Mouse (Mus musculus) stomach, embryonic 16.5 days (tissue): ENCODE results near the gene Sh3bp2. TPM values are rescaled to one million over a fixed set of nuclear protein-coding genes. Genes with fewer than 3 reads are reported as not detected.

Experiments
- ATAC-seq: fragments of 200-750 bp; cut with Nextera tagmentation; 2 replicates; pipeline ENCODE4 v1.8.0; 2017; ENCODE audit warnings: moderate number of reproducible peaks, moderate TSS enrichment; ENCODE audit not compliant: insufficient read depth, low FRiP score
- H3K27ac ChIP-seq: fragments of 300-500 bp; sonication (generic); 2 replicates; pipeline ENCODE4 v1.5.1; 2014; ENCODE audit warnings: low read length
- H3K27me3 ChIP-seq: fragments of 300-500 bp; sonication (generic); 2 replicates; pipeline ENCODE4 v1.6.1; 2014; ENCODE audit warnings: low read length, control low read depth, mixed read lengths; ENCODE audit not compliant: control insufficient read depth, insufficient read depth
- H3K36me3 ChIP-seq: fragments of 300-500 bp; sonication (generic); 2 replicates; pipeline ENCODE4 v1.6.1; 2014; ENCODE audit warnings: low read length; ENCODE audit not compliant: control insufficient read depth, insufficient read depth
- H3K4me1 ChIP-seq: fragments of 300-500 bp; sonication (generic); 2 replicates; pipeline ENCODE4 v1.6.1; 2014; ENCODE audit warnings: low read length, control low read depth, mixed read lengths; ENCODE audit not compliant: control insufficient read depth, insufficient read depth
- H3K4me2 ChIP-seq: fragments of 300-500 bp; sonication (generic); 2 replicates; pipeline ENCODE4 v1.6.1; 2014; ENCODE audit warnings: low read depth, low read length, mixed read lengths
- H3K4me3 ChIP-seq: fragments of 300-500 bp; sonication (generic); replicated peaks from 2 replicates; pipeline ENCODE4 v1.5.1; 2014; ENCODE audit warnings: mild to moderate bottlenecking, low read length
- H3K9ac ChIP-seq: fragments of 300-500 bp; sonication (generic); 2 replicates; pipeline ENCODE4 v1.6.1; 2014; ENCODE audit warnings: low read length
- H3K9me3 ChIP-seq: fragments of 300-500 bp; sonication (generic); replicated peaks from 2 replicates; pipeline ENCODE4 v1.6.1; 2016; ENCODE audit warnings: low read length, control low read depth; ENCODE audit not compliant: control insufficient read depth
- WGBS: fragments of 180-500 bp; shearing (Covaris S2); extraction: QIAGEN DNeasy Blood & Tissue Kit; methylation state at CpG from one replicate; pipeline ENCODE4 v1.1.7; 2014; 5-methylcytosine and 5-hydroxymethylcytosine counted together
- polyA plus RNA-seq: library from polyadenylated mRNA; unstranded; fragments of >200 nt; fragmentation: Nextera tagmentation; extraction: Ambion mirVana; gene quantifications from 2 replicates; pipeline ENCODE4 v1.2.1, GENCODE M21; 2015

Gene Sh3bp2
- polyA plus RNA-seq, 1 experiment from 2014 or later = 5.8 TPM

GRCm38 (mm10) chr5:34520458-34521209 is 5.0 kb upstream of the Sh3bp2 start:
- Histone ChIP-seq H3K9ac (no peak overlapping the region), H3K27me3 (no peaks in the 10 kb centered on the region), H3K4me1 (peaks cover 7% of the 10 kb centered on the region), H3K4me3 (no peak overlapping the region), H3K4me2 (no peak overlapping the region), H3K27ac (no peak overlapping the region), H3K36me3 (no peaks in the 10 kb centered on the region), H3K9me3 (no peaks in the 10 kb centered on the region)
- 55% methylated on average over 11 of the region's 11 CpGs for WGBS
- ATAC-seq = no peak

- no peaks in the 10 kb centered on the region for H3K36me3 ChIP-seq
- ATAC-seq = no peak
- no peak overlapping the region for H3K27ac ChIP-seq
- no peaks in the 10 kb centered on the region for H3K9me3 ChIP-seq
- H3K9ac ChIP-seq = no peak overlapping the region
- H3K4me3 ChIP-seq = no peak overlapping the region
- WGBS = 72% methylated on average over 3 of the region's 3 CpGs
- H3K4me1 ChIP-seq = peaks cover 11% of the 10 kb centered on the region
- no peak overlapping the region for H3K4me2 ChIP-seq
- H3K27me3 ChIP-seq = no peaks in the 10 kb centered on the region
These were observed 4.3 kb upstream of the Sh3bp2 start for GRCm38 (mm10) chr5:34521337-34521736.

DNA sequence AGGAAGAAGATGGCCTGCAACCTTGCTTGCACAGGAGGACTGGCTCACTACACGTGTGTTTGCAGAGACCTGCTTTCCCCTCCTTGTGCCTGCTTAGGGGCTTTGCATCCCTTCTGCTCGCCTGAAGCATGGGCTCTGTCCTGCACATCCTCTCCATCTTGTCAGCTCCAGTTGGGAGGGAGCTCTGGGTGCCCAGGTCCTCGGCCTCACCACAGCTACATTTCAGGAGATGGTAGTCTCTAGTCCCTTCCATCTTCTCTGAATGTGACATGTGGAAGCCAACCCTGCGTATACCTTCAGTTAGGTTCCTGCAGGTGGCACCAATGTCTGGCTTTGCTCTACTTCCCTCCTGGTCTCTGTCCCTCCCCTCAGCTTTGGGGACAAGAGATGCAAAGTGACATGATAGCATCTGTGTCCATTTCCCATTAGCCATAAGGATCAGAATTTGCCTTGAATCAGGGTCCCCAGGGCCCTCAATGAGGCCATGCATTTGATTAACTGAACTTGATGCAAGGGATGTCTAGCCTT is 1.6 kb upstream of the Sh3bp2 start:
- peaks cover 13% of the 10 kb centered on the region for H3K4me1 ChIP-seq

DNA sequence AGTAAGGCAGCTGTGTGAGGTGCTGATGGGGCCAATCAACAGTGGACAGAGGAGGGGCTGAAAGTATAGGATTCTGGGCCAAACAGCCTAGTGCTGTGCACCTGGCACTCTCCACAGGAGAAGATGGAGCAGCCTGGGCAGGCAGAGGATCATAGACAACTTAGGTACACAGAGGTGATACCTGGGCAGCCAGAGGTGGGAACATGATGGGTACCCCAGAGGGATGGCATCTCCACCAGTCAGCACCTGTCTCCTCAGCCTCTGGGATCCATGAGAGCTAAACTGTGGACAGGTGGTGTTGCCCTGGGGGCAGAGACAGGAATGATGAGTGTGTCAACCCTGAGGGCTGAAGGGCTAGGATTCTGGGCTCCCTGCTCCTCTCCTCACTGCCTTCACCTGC is 1.1 kb upstream of the Sh3bp2 start:
- no peak overlapping the region for H3K4me3 ChIP-seq
- H3K9ac ChIP-seq = no peak overlapping the region
- no peaks in the 10 kb centered on the region for H3K9me3 ChIP-seq
- no peak overlapping the region for H3K27ac ChIP-seq
- H3K4me2 ChIP-seq = no peak overlapping the region
- no peak for ATAC-seq
- peaks cover 13% of the 10 kb centered on the region for H3K4me1 ChIP-seq
- H3K27me3 ChIP-seq = no peaks in the 10 kb centered on the region
- H3K36me3 ChIP-seq = no peaks in the 10 kb centered on the region

More for the DNA sequence above, 1.6 kb upstream of the Sh3bp2 start:
- WGBS = 59% methylated on average over 4 of the region's 4 CpGs
- Histone ChIP-seq H3K36me3 (no peaks in the 10 kb centered on the region), H3K4me2 (no peak overlapping the region), H3K9me3 (no peaks in the 10 kb centered on the region), H3K27ac (no peak overlapping the region), H3K9ac (no peak overlapping the region), H3K27me3 (no peaks in the 10 kb centered on the region), H3K4me3 (no peak overlapping the region)
- no peak for ATAC-seq

DNA sequence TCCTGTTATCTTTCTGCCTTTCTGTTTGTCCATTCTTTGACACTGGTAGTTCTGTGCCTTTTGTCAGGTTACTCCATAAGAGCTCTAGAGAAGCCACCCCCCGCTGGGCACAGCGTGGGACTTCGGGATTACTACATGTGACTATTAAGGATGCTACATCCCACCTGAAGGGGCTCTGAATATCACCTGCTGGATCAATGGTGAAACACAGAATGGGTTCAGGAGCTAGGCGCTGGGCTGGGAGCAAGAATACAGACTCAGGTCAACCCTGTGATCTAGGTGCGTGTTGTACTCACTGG is 788 bp downstream of the Sh3bp2 start:
- Histone ChIP-seq H3K4me3 (peak overlapping the region; percentile 69), H3K9ac (peak overlapping the region; percentile 72; the same call in 1 of the 2 replicates), H3K4me1 (peaks cover 6% of the 10 kb centered on the region; the same call in 1 of the 2 replicates), H3K9me3 (no peaks in the 10 kb centered on the region), H3K36me3 (no peaks in the 10 kb centered on the region), H3K27ac (peak overlapping the region; percentile 38; the same call in 1 of the 2 replicates), H3K4me2 (peak overlapping the region; percentile 81), H3K27me3 (no peaks in the 10 kb centered on the region)
- no peak for ATAC-seq
- WGBS = 46% methylated on average over 5 of the region's 5 CpGs

- H3K4me1 ChIP-seq = peaks cover 6% of the 10 kb centered on the region; the same call in 1 of the 2 replicates
- no peaks in the 10 kb centered on the region for H3K9me3 ChIP-seq
- no peak overlapping the region for H3K4me2 ChIP-seq
- no peak overlapping the region for H3K9ac ChIP-seq
- no peak for ATAC-seq
- no peaks in the 10 kb centered on the region for H3K27me3 ChIP-seq
- 89% methylated on average over 2 of the region's 2 CpGs for whole genome bisulfite sequencing
- H3K27ac ChIP-seq = no peak overlapping the region
- no peaks in the 10 kb centered on the region for H3K36me3 ChIP-seq
- H3K4me3 ChIP-seq = no peak overlapping the region
These were observed 1.7 kb downstream of the Sh3bp2 start for GRCm38 (mm10) chr5:34527352-34527751.

- Histone ChIP-seq H3K27ac (no peak overlapping the region), H3K9me3 (no peaks in the 10 kb centered on the region), H3K9ac (no peak overlapping the region), H3K4me2 (no peak overlapping the region), H3K27me3 (no peaks in the 10 kb centered on the region), H3K4me3 (no peak overlapping the region), H3K36me3 (no peaks in the 10 kb centered on the region), H3K4me1 (peaks cover 6% of the 10 kb centered on the region; the same call in 1 of the 2 replicates)
- no peak for ATAC-seq
- WGBS = 72% methylated on average over 5 of the region's 5 CpGs
These were observed 3.1 kb downstream of the Sh3bp2 start for GRCm38 (mm10) chr5:34528724-34529123.

DNA sequence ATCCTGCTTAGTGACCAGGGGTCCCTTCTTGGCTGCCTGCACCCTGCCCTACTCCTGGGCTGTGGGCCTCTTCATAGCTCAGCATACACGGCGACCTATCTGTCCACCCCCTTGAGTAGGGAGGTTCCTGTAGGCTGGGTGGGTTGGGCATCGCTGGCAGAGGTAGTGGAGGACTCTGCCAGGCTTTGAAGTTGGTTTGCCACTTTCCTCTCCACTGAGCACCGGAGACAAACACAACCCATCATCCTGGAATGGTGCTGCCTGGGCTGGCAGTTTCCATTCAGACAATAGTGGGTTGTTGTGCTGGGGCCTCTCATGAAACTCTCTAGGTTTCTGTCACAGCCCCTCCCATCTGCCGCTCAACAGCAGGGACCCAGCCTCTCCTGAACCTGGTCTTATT is 4.5 kb downstream of the Sh3bp2 start:
- H3K4me1 ChIP-seq = peaks cover 6% of the 10 kb centered on the region; the same call in 1 of the 2 replicates
- no peaks in the 10 kb centered on the region for H3K27me3 ChIP-seq
- no peak overlapping the region; the same call in 1 of the 2 replicates for H3K9ac ChIP-seq
- no peak overlapping the region for H3K4me2 ChIP-seq
- H3K9me3 ChIP-seq = no peaks in the 10 kb centered on the region
- no peaks in the 10 kb centered on the region for H3K36me3 ChIP-seq
- 67% methylated on average over 5 of the region's 5 CpGs for WGBS
- ATAC-seq = no peak
- no peak overlapping the region for H3K4me3 ChIP-seq
- H3K27ac ChIP-seq = no peak overlapping the region

DNA sequence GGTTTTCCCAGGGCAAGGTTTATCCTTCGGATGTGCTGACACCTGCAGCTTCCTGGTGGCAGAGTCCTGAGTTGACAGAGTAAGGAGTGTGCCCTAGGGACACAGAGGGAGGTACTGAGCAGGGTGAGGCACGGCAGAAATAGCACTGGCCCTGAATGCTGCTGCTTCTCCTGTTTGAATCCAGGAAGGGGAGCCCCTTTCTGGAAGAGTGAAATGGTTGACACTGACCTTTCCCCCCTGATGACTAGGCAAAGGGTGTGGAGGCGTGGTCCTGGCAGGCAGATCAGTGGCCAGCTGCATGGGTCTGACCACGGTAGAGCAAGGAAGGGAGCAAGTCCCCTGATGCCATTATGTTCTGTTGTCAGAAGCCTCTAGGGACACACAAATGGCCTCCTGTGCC is 5.0 kb downstream of the Sh3bp2 start:
- H3K27ac ChIP-seq = no peak overlapping the region
- H3K9me3 ChIP-seq = no peaks in the 10 kb centered on the region
- 32% methylated on average over 4 of the region's 4 CpGs for WGBS
- ATAC-seq = no peak
- no peaks in the 10 kb centered on the region for H3K36me3 ChIP-seq
- H3K4me2 ChIP-seq = no peak overlapping the region
- H3K4me1 ChIP-seq = peaks cover 6% of the 10 kb centered on the region; the same call in 1 of the 2 replicates
- no peak overlapping the region for H3K4me3 ChIP-seq
- H3K9ac ChIP-seq = no peak overlapping the region
- no peaks in the 10 kb centered on the region for H3K27me3 ChIP-seq
